Mouse (Mus musculus) neural tube, embryonic 12.5 days (tissue): ENCODE results near the gene Samd15. TPM values are rescaled to one million over a fixed set of nuclear protein-coding genes. Genes with fewer than 3 reads are reported as not detected.
"Not testable (repeated sequence)": the region's sequence is repeated elsewhere in the genome, so short reads cannot be mapped to it uniquely, and the experiment has no call there.

ENCODE experiments used
- ATAC-seq: fragments of 200-750 bp; cut with Nextera tagmentation; 2 replicates; pipeline ENCODE4 v1.8.0; 2017; ENCODE audit warnings: low read depth, mild to moderate bottlenecking, moderate TSS enrichment, moderate library complexity; ENCODE audit not compliant: low FRiP score
- H3K27ac ChIP-seq: fragments of 300-500 bp; sonication (generic); 2 replicates; pipeline ENCODE4 v1.5.1; 2016
- H3K27me3 ChIP-seq: fragments of 300-500 bp; sonication (generic); replicated peaks from 2 replicates; pipeline ENCODE4 v1.6.1; 2016; ENCODE audit warnings: mild to moderate bottlenecking
- H3K36me3 ChIP-seq: fragments of 300-500 bp; sonication (generic); 2 replicates; pipeline ENCODE4 v1.6.1; 2016; ENCODE audit warnings: mild to moderate bottlenecking
- H3K4me1 ChIP-seq: fragments of 300-500 bp; sonication (generic); 2 replicates; pipeline ENCODE4 v1.6.1; 2016
- H3K4me2 ChIP-seq: fragments of 300-500 bp; sonication (generic); replicated peaks from 2 replicates; pipeline ENCODE4 v1.6.1; 2016; ENCODE audit warnings: mild to moderate bottlenecking
- H3K4me3 ChIP-seq: fragments of 300-500 bp; sonication (generic); 2 replicates; pipeline ENCODE4 v1.5.1; 2016
- H3K9ac ChIP-seq: fragments of 300-500 bp; sonication (generic); 2 replicates; pipeline ENCODE4 v1.6.1; 2016; ENCODE audit warnings: mild to moderate bottlenecking
- H3K9me3 ChIP-seq: fragments of 300-500 bp; sonication (generic); 2 replicates; pipeline ENCODE4 v1.6.1; 2016; ENCODE audit warnings: mild to moderate bottlenecking
- WGBS: fragments of 180-500 bp; shearing (Covaris S2); methylation state at CpG from one replicate; pipeline ENCODE4 v1.1.7; 2016; 5-methylcytosine and 5-hydroxymethylcytosine counted together
- polyA plus RNA-seq: library from polyadenylated mRNA; unstranded; fragments of >200 nt; fragmentation: Nextera tagmentation; extraction: Ambion mirVana; gene quantifications from 2 replicates; pipeline ENCODE4 v1.2.1, GENCODE M21; 2016

Samd15 gene
- polyA plus RNA-seq, 1 experiment from 2014 or later: 2.4 TPM

- peak within 1 kb of the TSS; percentile 80 for H3K4me2 ChIP-seq
- WGBS: under 1% methylated on average over 59 of the region's 70 CpGs
- ATAC-seq: peak; percentile 94
- peak within 1 kb of the TSS; percentile 85 for H3K4me3 ChIP-seq
- H3K36me3 ChIP-seq: no peaks in the 10 kb centered on the region
- no peaks in the 10 kb centered on the region for H3K27me3 ChIP-seq
- peaks cover 12% of the 10 kb centered on the region for H3K4me1 ChIP-seq
- no peaks in the 10 kb centered on the region for H3K9me3 ChIP-seq
- H3K9ac ChIP-seq: peak within 1 kb of the TSS; percentile 80
- H3K27ac ChIP-seq: peak within 1 kb of the TSS; percentile 75
Measured at GRCm38 (mm10) chr12:87199973-87200586, 557 bp downstream of the Samd15 start, which contains the start of gene Tmed8. Tmed8 (minus strand) TSS chr12:87200454.

- Histone ChIP-seq H3K27ac (no peak overlapping the region), H3K27me3 (no peaks in the 10 kb centered on the region), H3K9ac (no peak overlapping the region), H3K4me1 (peaks cover 12% of the 10 kb centered on the region), H3K4me2 (no peak overlapping the region), H3K9me3 (no peaks in the 10 kb centered on the region), H3K36me3 (no peaks in the 10 kb centered on the region), H3K4me3 (no peak overlapping the region)
- WGBS: 75% methylated on average over 5 of the region's 5 CpGs
- no peak for ATAC-seq
Measured at GRCm38 (mm10) chr12:87201694-87202093, 2.2 kb downstream of the Samd15 start.

GRCm38 (mm10) chr12:87205789-87206188 is 6.3 kb downstream of the Samd15 start:
- not testable (repeated sequence) for H3K4me1 ChIP-seq, H3K36me3 ChIP-seq, H3K9ac ChIP-seq, ATAC-seq, H3K27ac ChIP-seq, H3K9me3 ChIP-seq, H3K4me2 ChIP-seq, H3K4me3 ChIP-seq, H3K27me3 ChIP-seq
- 88% methylated on average over 5 of the region's 5 CpGs for WGBS

- no peak for ATAC-seq
Measured at GRCm38 (mm10) chr12:87212844-87213606, 13.5 kb downstream of the Samd15 start.

GRCm38 (mm10) chr12:87216053-87216452 is 16.5 kb downstream of the Samd15 start:
- H3K27me3 ChIP-seq: no peaks in the 10 kb centered on the region
- H3K4me2 ChIP-seq: no peak overlapping the region
- ATAC-seq: no peak
- H3K4me1 ChIP-seq: no peaks in the 10 kb centered on the region
- no peak overlapping the region for H3K4me3 ChIP-seq
- H3K27ac ChIP-seq: no peak overlapping the region
- 70% methylated on average over 2 of the region's 2 CpGs for WGBS
- H3K36me3 ChIP-seq: no peaks in the 10 kb centered on the region
- no peak overlapping the region for H3K9ac ChIP-seq
- no peaks in the 10 kb centered on the region for H3K9me3 ChIP-seq

More at GRCm38 (mm10) chr12:87212844-87213606, 13.5 kb downstream of the Samd15 start:
- Histone ChIP-seq H3K27me3 (no peaks in the 10 kb centered on the region), H3K36me3 (no peaks in the 10 kb centered on the region), H3K9ac (no peak overlapping the region), H3K4me3 (no peak overlapping the region), H3K4me2 (no peak overlapping the region), H3K9me3 (no peaks in the 10 kb centered on the region), H3K27ac (no peak overlapping the region), H3K4me1 (no peaks in the 10 kb centered on the region)
- WGBS: 63% methylated on average over 2 of the region's 2 CpGs

GRCm38 (mm10) chr12:87217596-87217995 is 18.1 kb downstream of the Samd15 start:
- Histone ChIP-seq H3K9me3 (no peaks in the 10 kb centered on the region), H3K27ac (no peak overlapping the region), H3K27me3 (no peaks in the 10 kb centered on the region), H3K4me1 (no peaks in the 10 kb centered on the region), H3K36me3 (no peaks in the 10 kb centered on the region), H3K9ac (no peak overlapping the region), H3K4me3 (no peak overlapping the region), H3K4me2 (no peak overlapping the region)
- no peak for ATAC-seq

GRCm38 (mm10) chr12:87219362-87219761 is 19.8 kb downstream of the Samd15 start:
- 80% methylated on average over 7 of the region's 7 CpGs for WGBS
- no peaks in the 10 kb centered on the region for H3K36me3 ChIP-seq
- no peaks in the 10 kb centered on the region for H3K9me3 ChIP-seq
- H3K4me3 ChIP-seq: no peak overlapping the region
- ATAC-seq: no peak
- no peak overlapping the region for H3K4me2 ChIP-seq
- no peak overlapping the region for H3K9ac ChIP-seq
- no peak overlapping the region for H3K27ac ChIP-seq
- no peaks in the 10 kb centered on the region for H3K27me3 ChIP-seq
- no peaks in the 10 kb centered on the region for H3K4me1 ChIP-seq

GRCm38 (mm10) chr12:87224950-87225349 is 25.4 kb downstream of the Samd15 start:
- H3K4me2 ChIP-seq: no peak overlapping the region
- no peaks in the 10 kb centered on the region for H3K27me3 ChIP-seq
- H3K9ac ChIP-seq: no peak overlapping the region
- H3K9me3 ChIP-seq: no peaks in the 10 kb centered on the region
- 77% methylated on average over 10 of the region's 10 CpGs for WGBS
- H3K4me3 ChIP-seq: no peak overlapping the region
- no peak for ATAC-seq
- H3K27ac ChIP-seq: no peak overlapping the region
- no peaks in the 10 kb centered on the region; the same call in 1 of the 2 replicates for H3K36me3 ChIP-seq
- H3K4me1 ChIP-seq: no peaks in the 10 kb centered on the region

- no peaks in the 10 kb centered on the region for H3K27me3 ChIP-seq
Measured at GRCm38 (mm10) chr12:87226801-87227200, 27.3 kb downstream of the Samd15 start.

GRCm38 (mm10) chr12:87229633-87230032 is 30.1 kb downstream of the Samd15 start:
- ATAC-seq: no peak
- 90% methylated on average over 2 of the region's 2 CpGs for WGBS
- no peak overlapping the region for H3K4me3 ChIP-seq

More at GRCm38 (mm10) chr12:87226801-87227200, 27.3 kb downstream of the Samd15 start:
- WGBS: 81% methylated on average over 7 of the region's 7 CpGs
- ATAC-seq: no peak
- Histone ChIP-seq H3K4me3 (no peak overlapping the region), H3K9me3 (no peaks in the 10 kb centered on the region), H3K27ac (no peak overlapping the region), H3K36me3 (no peaks in the 10 kb centered on the region; the same call in 1 of the 2 replicates), H3K9ac (no peak overlapping the region), H3K4me2 (no peak overlapping the region), H3K4me1 (no peaks in the 10 kb centered on the region)

GRCm38 (mm10) chr12:87230379-87230895 is 30.9 kb downstream of the Samd15 start:
- Histone ChIP-seq H3K36me3 (no peaks in the 10 kb centered on the region), H3K4me3 (no peak overlapping the region), H3K9ac (no peak overlapping the region), H3K9me3 (no peaks in the 10 kb centered on the region), H3K4me2 (no peak overlapping the region), H3K4me1 (no peaks in the 10 kb centered on the region), H3K27ac (no peak overlapping the region), H3K27me3 (no peaks in the 10 kb centered on the region)
- no peak for ATAC-seq

More at GRCm38 (mm10) chr12:87229633-87230032, 30.1 kb downstream of the Samd15 start:
- no peak overlapping the region for H3K9ac ChIP-seq
- no peak overlapping the region for H3K27ac ChIP-seq
- H3K36me3 ChIP-seq: no peaks in the 10 kb centered on the region; the same call in 1 of the 2 replicates
- no peak overlapping the region for H3K4me2 ChIP-seq
- no peaks in the 10 kb centered on the region for H3K27me3 ChIP-seq
- no peaks in the 10 kb centered on the region for H3K4me1 ChIP-seq
- no peaks in the 10 kb centered on the region for H3K9me3 ChIP-seq

- no peaks in the 10 kb centered on the region for H3K9me3 ChIP-seq
- H3K36me3 ChIP-seq: peaks cover 44% of the 10 kb centered on the region
- H3K4me3 ChIP-seq: no peak overlapping the region
- no peaks in the 10 kb centered on the region for H3K27me3 ChIP-seq
- 83% methylated on average over 5 of the region's 5 CpGs for WGBS
- no peak for ATAC-seq
- H3K4me1 ChIP-seq: no peaks in the 10 kb centered on the region
- H3K4me2 ChIP-seq: no peak overlapping the region
- no peak overlapping the region for H3K9ac ChIP-seq
- no peak overlapping the region for H3K27ac ChIP-seq
Measured at GRCm38 (mm10) chr12:87236882-87237483, 37.5 kb downstream of the Samd15 start.
